Mouse (Mus musculus) retina, embryonic 14.5 days (tissue): Measurements from ENCODE around the gene Ddx42.
A peak's percentile ranks its signal among the peaks of the same experiment; 100 is the strongest.

Experiments used
- DNase-seq: peaks from one replicate; pipeline ENCODE4 v3.0.0-alpha.2; 2015; ENCODE audit warnings: low spot score

The Ddx42 gene

DNA sequence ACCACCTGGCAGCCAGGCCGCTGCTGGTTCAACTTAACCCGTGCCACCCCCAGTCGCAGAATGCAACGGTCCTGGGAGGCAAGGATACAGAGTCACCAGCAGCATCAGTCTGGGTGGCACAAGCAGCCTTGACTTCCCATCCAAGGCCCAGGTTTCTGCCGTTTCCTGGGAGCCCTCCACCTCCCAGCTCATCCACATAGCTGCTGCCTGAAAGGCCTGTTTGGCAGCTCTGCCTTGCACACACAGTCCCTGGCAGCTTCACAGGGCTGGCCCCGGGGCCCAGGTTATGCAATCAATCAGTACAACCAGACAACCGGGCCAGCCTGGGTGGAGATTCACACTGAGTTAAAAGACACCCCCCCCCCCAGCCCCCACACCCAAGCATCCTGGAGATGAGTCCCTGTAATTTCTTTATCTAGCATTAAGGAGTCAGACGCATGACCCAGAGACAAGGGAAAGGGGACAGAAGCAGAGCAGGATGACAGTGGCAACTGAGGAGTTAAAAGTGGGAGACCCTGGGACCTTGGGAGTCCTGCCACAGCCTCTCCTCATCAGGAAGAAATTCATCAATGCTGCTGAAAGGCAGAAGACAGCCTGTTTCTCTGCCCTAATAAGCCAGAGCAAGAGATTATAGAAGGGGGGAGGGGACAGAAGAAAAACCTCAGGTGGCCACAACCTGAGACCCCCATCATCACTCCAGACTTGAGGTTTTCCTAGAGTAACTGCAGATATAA, 51.8 kb downstream of the Ddx42 start:
- DNase-seq = no peak

DNA sequence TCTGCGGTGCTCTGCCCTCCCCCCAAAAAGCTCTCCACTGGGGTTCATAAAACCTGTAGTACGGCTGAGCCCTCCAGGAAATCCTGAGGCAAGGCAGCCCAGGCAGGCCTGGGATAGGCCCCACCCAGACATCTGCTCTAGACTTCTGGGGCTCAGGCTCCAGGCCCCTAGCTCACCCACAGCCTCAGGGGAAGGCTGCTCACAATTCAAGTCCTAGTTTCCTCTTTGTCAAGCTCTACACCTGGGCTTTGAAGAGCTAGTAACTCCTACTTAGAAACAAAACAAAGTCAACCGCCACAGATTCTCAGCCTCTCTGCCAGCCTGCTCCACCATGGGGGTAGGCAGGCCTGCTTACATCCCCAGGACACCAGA, 52.3 kb downstream of the Ddx42 start:
- DNase-seq = peak; percentile 30

DNA sequence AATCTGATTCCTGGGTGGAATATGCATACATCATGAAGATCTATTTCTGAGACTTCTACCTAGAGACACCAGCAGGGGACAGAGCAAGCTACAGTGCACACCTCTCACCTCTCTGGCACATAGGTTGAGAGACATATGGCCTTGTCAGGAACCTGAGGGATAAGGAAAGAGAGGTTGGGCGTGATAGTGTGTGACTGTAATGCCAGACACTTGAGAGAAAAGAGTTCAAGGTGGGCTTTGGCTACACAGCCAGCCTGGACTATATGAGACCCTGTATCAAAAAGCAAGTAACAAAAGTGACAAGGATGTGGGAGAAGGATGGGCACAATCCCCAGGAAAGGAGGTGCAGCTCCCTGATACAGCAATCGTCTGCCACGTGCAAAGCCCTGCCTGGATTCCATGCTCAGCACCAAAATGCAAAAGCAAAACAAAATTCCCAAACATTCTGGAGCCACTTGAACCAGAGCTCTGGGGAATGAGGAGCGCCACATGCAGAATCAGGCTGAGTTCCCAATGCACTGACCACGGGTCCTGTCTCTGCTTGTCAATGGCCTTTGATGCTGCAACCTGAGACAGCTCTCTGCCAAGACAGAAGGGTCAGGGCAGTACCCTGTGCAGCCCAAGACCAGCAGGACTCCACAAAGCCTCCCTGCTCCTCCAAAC, 54.5 kb downstream of the Ddx42 start:
- no peak for DNase-seq

DNA sequence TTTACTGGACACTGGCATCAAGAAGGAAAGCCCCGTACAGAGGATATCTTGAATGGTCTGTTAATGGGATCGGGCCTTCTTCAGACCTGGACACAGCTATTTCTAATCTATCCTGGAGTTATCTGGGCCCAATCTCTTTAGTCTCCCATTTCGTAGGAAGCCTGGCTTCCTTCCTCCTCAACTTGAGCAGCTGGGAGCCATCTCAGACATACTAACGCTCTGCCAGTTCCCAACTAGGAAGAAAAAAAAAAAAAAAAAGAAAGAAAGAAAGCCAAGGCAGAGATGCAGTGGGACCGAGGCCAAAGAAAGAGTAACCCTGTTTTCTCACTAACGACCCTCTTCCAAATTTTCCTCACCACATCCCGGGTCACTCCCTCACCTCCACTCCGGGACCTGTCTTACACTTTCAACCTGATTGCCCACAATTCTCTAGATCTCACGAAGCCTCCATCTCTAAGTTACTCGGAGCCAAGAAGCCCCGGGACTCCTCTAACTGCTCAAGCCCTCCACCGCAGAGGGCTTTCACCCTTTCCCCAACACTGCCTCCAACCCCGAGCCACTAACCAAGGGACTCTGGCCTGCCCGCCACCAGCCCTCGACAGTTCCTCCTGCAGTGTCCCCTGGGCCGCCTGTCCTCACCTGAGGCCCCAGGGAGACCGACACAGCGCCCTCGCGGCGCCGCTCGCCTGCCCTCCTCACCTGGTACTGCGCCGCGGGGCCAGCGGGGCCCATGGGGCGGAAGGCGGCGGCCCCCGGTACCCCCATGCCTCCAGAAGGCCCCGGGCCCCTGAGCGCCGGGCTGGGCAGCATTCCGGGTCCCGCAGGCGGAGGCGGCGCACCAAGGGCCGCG, 55.3 kb downstream of the Ddx42 start:
- DNase-seq = no peak

DNA sequence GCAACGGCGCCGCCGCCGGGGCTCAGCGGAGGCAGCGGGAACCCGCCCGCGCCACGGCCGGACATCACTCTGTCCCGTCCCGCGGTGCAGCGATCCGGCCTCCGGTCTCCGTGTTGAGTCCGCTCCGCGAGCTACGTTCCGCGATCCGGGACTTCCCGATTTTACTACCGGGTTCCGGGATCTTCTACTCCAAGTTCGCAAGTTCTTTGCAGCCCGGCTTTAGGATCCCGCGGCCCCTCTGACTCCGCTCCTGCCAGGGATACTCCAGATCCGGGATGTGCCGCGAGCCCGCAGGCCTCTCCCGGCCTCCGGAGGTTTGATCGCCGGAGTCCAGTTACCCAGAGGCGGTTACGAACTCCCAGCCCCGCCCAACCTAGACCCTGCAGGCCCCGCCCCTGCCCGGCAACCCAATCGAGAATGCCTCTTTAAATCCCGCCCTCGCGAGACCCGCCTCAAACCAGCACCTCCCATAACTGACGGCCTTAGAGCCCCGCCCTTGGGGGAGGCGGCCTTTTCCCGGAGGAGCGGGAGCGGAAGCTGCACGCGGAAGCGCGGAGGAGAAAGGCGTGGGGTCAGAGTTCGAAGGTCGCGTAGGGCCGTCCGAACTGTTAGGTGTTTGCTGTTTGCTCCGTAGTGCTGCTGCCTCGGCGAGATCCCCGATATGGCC, 56.1 kb downstream of the Ddx42 start, which contains the start of gene Smarcd2:
Gene Smarcd2 (minus strand): TSS at position 329 of the 667 bp plus-strand sequence.
- peak; percentile 99 for DNase-seq

DNA sequence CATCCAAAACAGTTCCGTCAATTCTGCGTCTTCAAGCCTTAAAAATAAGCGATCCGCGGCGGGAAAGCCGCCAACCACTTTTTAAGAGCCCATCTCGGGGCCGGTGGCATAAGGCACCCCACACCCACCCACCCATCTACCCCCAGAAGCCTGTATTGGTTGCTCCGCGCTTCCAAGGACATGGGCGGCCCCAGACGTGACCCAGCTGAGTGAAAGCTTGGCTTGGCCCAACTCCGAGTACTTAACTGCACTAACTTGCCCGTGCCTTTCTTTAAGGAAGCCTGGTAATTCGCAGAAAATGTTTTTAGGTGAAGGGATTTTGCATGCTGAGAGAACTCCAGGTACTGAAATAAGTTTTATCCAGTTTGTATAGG, 56.6 kb downstream of the Ddx42 start:
- DNase-seq = no peak

- no peak for DNase-seq
These were observed 57.1 kb downstream of the Ddx42 start for GRCm38 (mm10) chr11:106273811-106274210.

- no peak for DNase-seq
These were observed 57.6 kb downstream of the Ddx42 start for GRCm38 (mm10) chr11:106274374-106274773.

DNA sequence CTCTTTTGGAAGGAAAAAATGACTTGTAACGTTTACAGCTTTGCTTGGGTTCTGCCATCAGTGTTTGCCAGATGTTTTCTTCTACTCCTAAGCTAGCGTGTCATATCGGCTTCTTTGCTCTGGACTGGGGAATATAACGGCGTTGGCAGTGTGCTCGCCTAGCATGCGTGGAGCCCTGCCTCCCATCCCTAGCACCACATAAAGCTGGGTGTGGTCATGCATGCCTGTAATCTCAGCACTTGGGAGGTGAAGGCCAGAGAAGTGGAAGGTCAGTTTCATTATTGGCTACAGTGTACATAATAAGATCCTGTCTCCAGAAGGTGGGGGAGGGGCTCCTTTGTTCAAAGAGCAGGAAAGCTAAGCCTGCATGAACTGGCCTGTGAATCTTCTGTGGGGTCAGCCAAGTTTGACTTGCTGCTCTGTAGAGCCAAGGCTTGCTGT, 58.3 kb downstream of the Ddx42 start:
- peak; percentile 15 for DNase-seq

DNA sequence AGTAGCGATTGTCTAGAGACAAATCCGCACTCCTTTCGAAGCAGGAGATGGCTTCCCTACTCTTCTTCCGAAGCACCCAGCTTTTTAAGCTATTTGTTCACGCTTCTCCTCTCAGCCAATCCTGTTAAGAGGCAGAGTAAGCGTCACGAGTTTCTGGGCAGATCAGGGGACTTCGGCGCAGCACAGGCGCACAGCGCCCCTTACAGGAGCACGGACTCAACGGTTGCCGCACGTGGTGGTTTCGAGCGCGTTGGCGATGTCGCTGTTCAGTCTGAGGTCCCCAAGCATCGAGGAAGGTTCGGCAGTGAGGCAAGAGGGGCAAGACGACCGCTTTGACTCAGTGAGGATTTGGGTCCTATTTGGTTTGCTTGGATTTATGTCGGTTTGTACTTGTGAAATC, 59.7 kb downstream of the Ddx42 start, which contains the start of gene Tcam1:
Gene Tcam1 (plus strand): TSS at position 219 of the 400 bp plus-strand sequence.
- DNase-seq = peak; percentile 94

DNA sequence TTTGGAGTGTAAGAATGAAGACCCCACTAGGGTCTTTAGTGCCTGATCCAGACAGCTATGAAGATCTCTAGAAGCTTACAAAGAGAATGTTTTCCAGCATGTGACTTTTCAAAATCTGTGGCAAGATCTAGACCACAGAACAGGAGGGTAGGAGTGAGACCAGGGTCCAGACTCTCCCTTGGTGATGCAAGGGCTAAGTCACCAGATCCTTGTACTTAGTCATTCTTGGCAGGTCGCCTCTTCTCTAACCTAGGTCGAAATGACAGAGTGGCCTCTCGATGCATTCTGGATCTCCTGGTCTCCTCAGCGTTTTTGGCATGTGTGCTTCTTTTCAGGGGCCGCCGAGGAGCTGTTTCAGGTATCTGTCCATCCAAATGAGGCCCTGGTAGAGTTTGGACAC, 65.7 kb downstream of the Ddx42 start:
- DNase-seq = no peak

DNA sequence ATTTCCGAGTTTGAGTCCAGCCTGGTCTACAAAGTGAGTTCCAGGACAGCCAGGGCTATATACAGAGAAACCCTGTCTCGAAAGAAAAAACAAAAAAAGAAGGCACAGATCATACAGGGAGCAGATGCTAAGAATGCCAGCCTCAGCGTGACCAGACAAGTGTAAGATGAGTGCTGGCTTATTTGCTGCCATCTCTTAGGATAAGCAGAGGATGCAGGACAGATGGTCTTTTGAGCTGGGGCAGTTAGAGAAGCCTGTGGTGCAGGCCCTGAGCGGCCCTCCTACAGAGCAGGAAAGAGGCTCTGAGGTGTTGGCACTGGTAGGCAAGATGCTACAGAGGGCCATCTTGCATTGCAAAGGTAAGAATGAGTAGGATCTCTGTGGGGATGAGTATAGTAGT, 66.6 kb downstream of the Ddx42 start:
- DNase-seq = no peak

GRCm38 (mm10) chr11:106284126-106284525, 67.4 kb downstream of the Ddx42 start:
- no peak for DNase-seq

DNA sequence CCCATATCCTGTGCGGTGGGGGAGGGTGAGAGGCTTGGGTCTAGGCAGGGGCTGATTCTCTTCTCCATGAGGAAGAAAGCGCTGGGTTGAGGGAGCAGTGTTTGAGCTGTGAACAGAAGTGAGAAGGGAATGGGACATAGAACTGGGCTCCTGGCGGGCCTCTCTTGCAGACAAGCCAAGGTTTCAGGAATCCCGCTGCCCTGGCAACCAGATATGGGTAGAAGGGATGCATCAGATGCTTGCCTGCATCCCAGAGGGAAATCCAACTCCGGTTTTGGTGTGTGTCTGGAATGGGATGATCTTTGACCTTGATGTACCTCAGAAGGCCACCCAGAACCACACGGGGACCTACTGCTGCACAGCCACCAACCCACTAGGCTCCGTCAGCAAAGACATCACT, 69.5 kb downstream of the Ddx42 start:
- no peak for DNase-seq

- no peak for DNase-seq
These were observed 70.3 kb downstream of the Ddx42 start for GRCm38 (mm10) chr11:106286987-106287386.

GRCm38 (mm10) chr11:106289369-106289768, 72.6 kb downstream of the Ddx42 start:
- no peak for DNase-seq

DNA sequence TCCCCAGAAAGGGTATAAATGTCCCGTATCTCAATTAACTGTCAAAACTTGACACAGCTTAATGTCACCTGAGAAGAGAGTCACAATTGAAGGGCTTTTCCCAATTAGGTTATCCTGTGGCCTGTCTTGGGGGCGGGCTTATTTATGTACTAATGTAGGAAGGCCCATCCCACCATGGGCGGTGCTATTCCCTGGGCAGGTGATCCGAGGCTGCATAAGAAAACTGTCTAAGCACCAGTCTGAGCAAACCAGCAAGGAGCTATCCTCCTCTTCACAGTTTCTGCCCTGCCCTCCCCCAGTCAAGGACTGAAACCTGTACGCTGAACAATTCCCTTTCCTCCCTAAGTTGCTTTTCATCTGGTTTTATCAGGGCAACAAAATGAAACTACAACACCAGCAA, 73.7 kb downstream of the Ddx42 start:
- no peak for DNase-seq

- no peak for DNase-seq
These were observed 75.1 kb downstream of the Ddx42 start for GRCm38 (mm10) chr11:106291861-106292260.
